Mouse (Mus musculus) CD4-positive, CD25-positive, alpha-beta regulatory T cell (primary cell): ENCODE results near the gene Cyp3a57. TPM values are rescaled to one million over a fixed set of nuclear protein-coding genes. Genes with fewer than 3 reads are reported as not detected.

Experiments
- polyA plus RNA-seq: library from polyadenylated mRNA; unstranded; fragments of 100-300 nt; shearing (Covaris generic); gene quantifications from one replicate; pipeline ENCODE4 v1.2.1, GENCODE M21; 2017

The Cyp3a57 gene
- not detected for polyA plus RNA-seq

GRCm38 (mm10) chr5:145344941-145345340 is at the start of gene Cyp3a57:
Cyp3a57 (plus strand) TSS chr5:145345279.

Other genes starting within 250 kb of the Cyp3a57 start
- gene Arpc1b, start 231.1 kb upstream of the Cyp3a57 start, polyA plus RNA-seq: 1,015 TPM
- 52.6 TPM for gene Pdap1, start 205.0 kb upstream of the Cyp3a57 start, polyA plus RNA-seq
- 167 TPM for gene Bud31, start 204.9 kb upstream of the Cyp3a57 start, polyA plus RNA-seq
- 26.4 TPM for gene Ptcd1, start 178.2 kb upstream of the Cyp3a57 start, polyA plus RNA-seq
- gene Cpsf4, start 178.1 kb upstream of the Cyp3a57 start, polyA plus RNA-seq: 40.7 TPM
- 373 TPM for gene Atp5j2, start 153.2 kb upstream of the Cyp3a57 start, polyA plus RNA-seq
- 25.8 TPM for gene Zkscan14, start 143.4 kb upstream of the Cyp3a57 start, polyA plus RNA-seq
- 7.1 TPM for gene Zkscan5, start 140.7 kb upstream of the Cyp3a57 start, polyA plus RNA-seq
- gene Zfp655, start 113.6 kb upstream of the Cyp3a57 start, polyA plus RNA-seq: 48.5 TPM
- gene Zscan25, start 64.8 kb upstream of the Cyp3a57 start, polyA plus RNA-seq: 1.1 TPM
- gene Cyp3a16, start 124.4 kb downstream of the Cyp3a57 start, polyA plus RNA-seq: not detected
- not detected for gene Cyp3a41b, start 239.5 kb downstream of the Cyp3a57 start, polyA plus RNA-seq